Mouse (Mus musculus) heart, embryonic 14.5 days (tissue): ENCODE data around the gene Wasf2. TPM values are rescaled to one million over a fixed set of nuclear protein-coding genes. Genes with fewer than 3 reads are reported as not detected.
A peak's percentile ranks its signal among the peaks of the same experiment; 100 is the strongest.

Experiments used
- ATAC-seq: fragments of 200-750 bp; cut with Nextera tagmentation; 2 replicates; pipeline ENCODE4 v1.8.0; 2017; ENCODE audit warnings: low read depth, moderate TSS enrichment; ENCODE audit not compliant: insufficient number of reproducible peaks, insufficient read depth, low FRiP score
- H3K27ac ChIP-seq, 2 experiments: fragments of 200-500 bp in 1 of 2; fragments of 300-500 bp in 1 of 2; sonication (generic) in 1 of 2; replicated peaks in 1 of 2; 2 replicates each; pipeline ENCODE4 v1.5.1; 2012 to 2014; ENCODE audit warnings: low read depth in 2 of 2, low read length in 2 of 2, control low read depth in 1 of 2, mild to moderate bottlenecking in 1 of 2, mixed read lengths in 1 of 2; ENCODE audit not compliant: control insufficient read depth in 1 of 2, insufficient read depth in 1 of 2
- H3K27me3 ChIP-seq: fragments of 300-500 bp; sonication (generic); 2 replicates; pipeline ENCODE4 v1.6.1; 2014; ENCODE audit warnings: mild to moderate bottlenecking, low read length, control low read depth; ENCODE audit not compliant: control insufficient read depth, insufficient read depth
- H3K36me3 ChIP-seq: fragments of 300-500 bp; sonication (generic); 2 replicates; pipeline ENCODE4 v1.6.1; 2014; ENCODE audit warnings: mild to moderate bottlenecking, control low read depth, low read length, mixed read lengths; ENCODE audit not compliant: control insufficient read depth, insufficient read depth
- H3K4me1 ChIP-seq, 2 experiments: fragments of 200-500 bp in 1 of 2; fragments of 300-500 bp in 1 of 2; sonication (generic) in 1 of 2; 2 replicates each; pipeline ENCODE4 v1.6.1; 2012 to 2014; ENCODE audit warnings: low read length in 2 of 2, control low read depth in 1 of 2, mixed read lengths in 1 of 2; ENCODE audit not compliant: control insufficient read depth in 2 of 2, insufficient read depth in 2 of 2
- H3K4me2 ChIP-seq: fragments of 300-500 bp; sonication (generic); 2 replicates; pipeline ENCODE4 v1.6.1; 2014; ENCODE audit warnings: mild to moderate bottlenecking, low read length
- H3K4me3 ChIP-seq, 2 experiments: fragments of 200-500 bp in 1 of 2; fragments of 300-500 bp in 1 of 2; sonication (generic) in 1 of 2; 2 replicates each; pipeline ENCODE4 v1.5.1; 2012 to 2014; ENCODE audit warnings: low read length in 2 of 2, mild to moderate bottlenecking in 2 of 2, control low read depth in 1 of 2, low read depth in 1 of 2, moderate library complexity in 1 of 2; ENCODE audit not compliant: control insufficient read depth in 1 of 2, insufficient read depth in 1 of 2
- H3K9ac ChIP-seq: fragments of 300-500 bp; sonication (generic); 2 replicates; pipeline ENCODE4 v1.6.1; 2014; ENCODE audit warnings: mild to moderate bottlenecking, low read length
- H3K9me3 ChIP-seq: fragments of 300-500 bp; sonication (generic); 2 replicates; pipeline ENCODE4 v1.6.1; 2016; ENCODE audit warnings: low read length, control low read depth; ENCODE audit not compliant: control insufficient read depth
- WGBS: fragments of 180-500 bp; shearing (Covaris S2); extraction: QIAGEN DNeasy Blood & Tissue Kit; methylation state at CpG from one replicate; pipeline ENCODE4 v1.1.7; 2014; 5-methylcytosine and 5-hydroxymethylcytosine counted together
- microRNA-seq: library from miRNA; unstranded; fragments of <30 nt; microRNA quantifications from one replicate; pipeline ENCODE4, GENCODE M21; 2016
- polyA plus RNA-seq: library from polyadenylated mRNA; unstranded; fragments of >200 nt; fragmentation: Nextera tagmentation; extraction: Ambion mirVana; gene quantifications from 2 replicates; pipeline ENCODE4 v1.2.1, GENCODE M21; 2014

The Wasf2 gene
- polyA plus RNA-seq, 1 experiment from 2014 or later: 68.6 TPM

- Histone ChIP-seq H3K36me3 (no peaks in the 10 kb centered on the region), H3K4me1 (peaks cover 5 to 13% of the 10 kb centered on the region in 2 experiments; a peak in 3 of 4 replicates), H3K9ac (no peak overlapping the region), H3K9me3 (no peaks in the 10 kb centered on the region), H3K4me2 (no peak overlapping the region), H3K4me3 (no peak overlapping the region), H3K27ac (no peak overlapping the region), H3K27me3 (peaks cover 38% of the 10 kb centered on the region)
- 64% methylated on average over 9 of the region's 9 CpGs for WGBS
- ATAC-seq: no peak
Observed at GRCm38 (mm10) chr4:133242710-133243109, 112.4 kb downstream of the Wasf2 start.

GRCm38 (mm10) chr4:133243538-133243937 lies 113.2 kb downstream of the Wasf2 start:
- WGBS: 33% methylated on average over 13 of the region's 13 CpGs
- peaks cover 46% of the 10 kb centered on the region for H3K27me3 ChIP-seq

GRCm38 (mm10) chr4:133244289-133244688 lies 114.0 kb downstream of the Wasf2 start:
- H3K27ac ChIP-seq: no peak overlapping the region
- H3K4me3 ChIP-seq: no peak overlapping the region
- no peaks in the 10 kb centered on the region for H3K36me3 ChIP-seq
- peaks cover 51% of the 10 kb centered on the region for H3K27me3 ChIP-seq
- H3K4me1 ChIP-seq: peaks cover 5 to 13% of the 10 kb centered on the region in 2 experiments; a peak in 3 of 4 replicates
- no peak overlapping the region for H3K4me2 ChIP-seq
- WGBS: 70% methylated on average over 1 of the region's 1 CpGs
- H3K9me3 ChIP-seq: no peaks in the 10 kb centered on the region
- H3K9ac ChIP-seq: no peak overlapping the region
- no peak for ATAC-seq

More at GRCm38 (mm10) chr4:133243538-133243937, 113.2 kb downstream of the Wasf2 start:
- no peak for ATAC-seq
- no peak overlapping the region for H3K27ac ChIP-seq
- no peaks in the 10 kb centered on the region for H3K9me3 ChIP-seq
- H3K36me3 ChIP-seq: no peaks in the 10 kb centered on the region
- H3K4me2 ChIP-seq: no peak overlapping the region
- H3K9ac ChIP-seq: no peak overlapping the region
- H3K4me3 ChIP-seq: no peak overlapping the region
- H3K4me1 ChIP-seq: peaks cover 5 to 13% of the 10 kb centered on the region in 2 experiments; a peak in 3 of 4 replicates

- WGBS: 21% methylated on average over 15 of the region's 15 CpGs
- Histone ChIP-seq H3K36me3 (no peaks in the 10 kb centered on the region), H3K27me3 (peaks cover 76% of the 10 kb centered on the region), H3K4me2 (0 out of 2 replicates have a peak overlapping the region, but pooled peaks have one; percentile 1), H3K4me1 (peaks cover 16 to 19% of the 10 kb centered on the region in 2 experiments), H3K27ac (no peak overlapping the region), H3K9me3 (no peaks in the 10 kb centered on the region), H3K4me3 (no peak overlapping the region), H3K9ac (no peak overlapping the region)
- no peak for ATAC-seq
Observed at GRCm38 (mm10) chr4:133247072-133247471, 116.8 kb downstream of the Wasf2 start.

- Histone ChIP-seq H3K4me2 (no peak overlapping the region), H3K36me3 (no peaks in the 10 kb centered on the region), H3K4me1 (peaks cover 14 to 19% of the 10 kb centered on the region in 2 experiments), H3K27me3 (peaks cover 78% of the 10 kb centered on the region), H3K9ac (no peak overlapping the region), H3K4me3 (no peak overlapping the region), H3K9me3 (no peaks in the 10 kb centered on the region), H3K27ac (no peak overlapping the region)
- no peak for ATAC-seq
- WGBS: 55% methylated on average over 13 of the region's 13 CpGs
Observed at GRCm38 (mm10) chr4:133247806-133248449, 117.6 kb downstream of the Wasf2 start.

Small RNA genes lying within 50 kb of the gene (microRNA-seq; reads per million reads assigned to microRNA genes)
- gene Mir7017: 1.1 reads per million

Other genes starting within 250 kb of the Wasf2 start
- 60.2 and 64.0 TPM in 2 replicates for gene Stx12, start 246.0 kb upstream of the Wasf2 start, polyA plus RNA-seq
- 40.9 and 44.9 TPM in 2 replicates for gene Fam76a, start 207.9 kb upstream of the Wasf2 start, polyA plus RNA-seq
- gene Fgr, start 156.4 kb upstream of the Wasf2 start, polyA plus RNA-seq: 0.18 and 0.74 TPM in 2 replicates
- 7.1 and 9.0 TPM in 2 replicates for gene Ahdc1, start 119.2 kb upstream of the Wasf2 start, polyA plus RNA-seq
- 0.42 and 0.82 TPM in 2 replicates for gene Cd164l2, start 81.6 kb downstream of the Wasf2 start, polyA plus RNA-seq
- gene Gpr3, start 82.0 kb downstream of the Wasf2 start, polyA plus RNA-seq: 0.20 and 0.58 TPM in 2 replicates
- 1.6 and 2.3 TPM in 2 replicates for gene Map3k6, start 110.3 kb downstream of the Wasf2 start, polyA plus RNA-seq
- 0.34 and 0.42 TPM in 2 replicates for gene Sytl1, start 132.6 kb downstream of the Wasf2 start, polyA plus RNA-seq
- 54.7 and 57.1 TPM in 2 replicates for gene Tmem222, start 147.3 kb downstream of the Wasf2 start, polyA plus RNA-seq
- gene Wdtc1, start 223.0 kb downstream of the Wasf2 start, polyA plus RNA-seq: 16.9 and 17.3 TPM in 2 replicates
- gene Slc9a1, start 239.2 kb downstream of the Wasf2 start, polyA plus RNA-seq: 5.6 and 6.5 TPM in 2 replicates